Comparison of ENCODE assay signal across 8 mouse cellular contexts in genomic region chr4:141623666-141624065, GRCm38 (mm10). TPM values are rescaled to one million over a fixed set of nuclear protein-coding genes. Genes with fewer than 3 reads are reported as not detected.
DNase-seq lines count a peak whose midpoint lies in the region; ATAC-seq and TF ChIP-seq lines count a peak whose summit lies in the region.

TSS of gene Slc25a34 (minus strand) at chr4:141623821.

- peak within 1 kb of the TSS; percentile 37 for H3K27ac ChIP-seq in spleen, adult 2 months (ENCODE audit: insufficient read depth, low read length)
- H3K27ac ChIP-seq in intestine, embryonic 16.5 days (ENCODE audit: low read length) = peak within 1 kb of the TSS; percentile 69
- H3K27ac ChIP-seq in lung, embryonic 14.5 days (ENCODE audit: low read depth) = no peak within 1 kb of the TSS

- ATAC-seq in intestine, embryonic 16.5 days = peak; percentile 86
- ATAC-seq in lung, embryonic 14.5 days (ENCODE audit: insufficient read depth) = peak; percentile 45; the same call in 1 of the 2 replicates

- H3K9ac ChIP-seq in intestine, embryonic 16.5 days (ENCODE audit: low read depth, low read length) = peak within 1 kb of the TSS; percentile 63
- H3K9ac ChIP-seq in lung, embryonic 14.5 days = no peak within 1 kb of the TSS

- H3K4me2 ChIP-seq in intestine, embryonic 16.5 days (ENCODE audit: low read depth, low read length) = peak within 1 kb of the TSS; percentile 37
- no peak within 1 kb of the TSS for H3K4me2 ChIP-seq in lung, embryonic 14.5 days

- no peak for TF ChIP-seq CTCF in spleen, adult 2 months (IDR thresholded peaks at IDR 0.05; ENCODE audit: extremely low read depth, insufficient read depth, insufficient read length, insufficient replicate concordance)
- no peak for TF ChIP-seq CTCF in lung, embryonic 14.5 days (IDR thresholded peaks at IDR 0.05; ENCODE audit: low read depth)

- H3K27me3 ChIP-seq in spleen, adult 2 months (ENCODE audit: control insufficient read depth, insufficient read depth, low read length) = no peaks in the 10 kb centered on the region
- no peaks in the 10 kb centered on the region for H3K27me3 ChIP-seq in intestine, embryonic 16.5 days (replicated peaks; ENCODE audit: control insufficient read depth, insufficient read depth, low read length)
- no peaks in the 10 kb centered on the region for H3K27me3 ChIP-seq in lung, embryonic 14.5 days (ENCODE audit: insufficient read depth, low read length)

- no peak for TF ChIP-seq POLR2A in spleen, adult 2 months (IDR thresholded peaks at IDR 0.05; ENCODE audit: low read depth, low read length)

- peaks cover 5% of the 10 kb centered on the region; the same call in 1 of the 2 replicates for H3K4me1 ChIP-seq in spleen, adult 2 months (ENCODE audit: control insufficient read depth, insufficient read depth, insufficient read length)
- peaks cover 14% of the 10 kb centered on the region for H3K4me1 ChIP-seq in intestine, embryonic 16.5 days (ENCODE audit: control insufficient read depth, insufficient read depth, low read length)
- H3K4me1 ChIP-seq in lung, embryonic 14.5 days (ENCODE audit: insufficient read depth) = no peaks in the 10 kb centered on the region; the same call in 1 of the 2 replicates

- no peaks in the 10 kb centered on the region for H3K9me3 ChIP-seq in intestine, embryonic 16.5 days (ENCODE audit: control insufficient read depth, low read length)
- no peaks in the 10 kb centered on the region for H3K9me3 ChIP-seq in lung, embryonic 14.5 days (ENCODE audit: low read depth, low read length)

- peaks cover 14% of the 10 kb centered on the region for H3K36me3 ChIP-seq in spleen, adult 2 months (ENCODE audit: control insufficient read depth, insufficient read depth, low read length)
- peaks cover 18% of the 10 kb centered on the region for H3K36me3 ChIP-seq in intestine, embryonic 16.5 days (ENCODE audit: control insufficient read depth, insufficient read depth, low read length)
- peaks cover 34% of the 10 kb centered on the region for H3K36me3 ChIP-seq in lung, embryonic 14.5 days (ENCODE audit: insufficient read depth)

- WGBS in spleen, adult 2 months = 78% methylated on average over 1 of the region's 1 CpGs
- WGBS in intestine, embryonic 16.5 days = 43% methylated on average over 1 of the region's 1 CpGs
- WGBS in lung, embryonic 14.5 days = 77% methylated on average over 1 of the region's 1 CpGs

- no peak within 1 kb of the TSS for H3K4me3 ChIP-seq in spleen, adult 2 months (ENCODE audit: extremely low read depth, insufficient read depth, insufficient read length)
- peak within 1 kb of the TSS; percentile 38 for H3K4me3 ChIP-seq in intestine, embryonic 16.5 days (ENCODE audit: low read length)
- no peak within 1 kb of the TSS for H3K4me3 ChIP-seq in lung, embryonic 14.5 days (ENCODE audit: low read depth, low read length)

- no peak for DNase-seq in spleen, adult 2 months (ENCODE audit: low read depth in 1 of 2, low spot score in 2 of 2)
- DNase-seq in spleen, postnatal 14 days (ENCODE audit: low spot score in 2 of 2) = no peak
- DNase-seq in gastrocnemius, postnatal 10 days = peak; percentile 68
- no peak for DNase-seq in lung, embryonic 14.5 days
- no peak for DNase-seq in T-cell, adult 2 months (ENCODE audit: low spot score)
- no peak for DNase-seq in thymus, postnatal 36 days
- no peak for DNase-seq in layer of hippocampus, adult 18-20 months (ENCODE audit: low spot score in 2 of 2)

RNA-seq across cellular contexts. Expression of gene Slc25a34, which starts in this region (rescaled TPM):
- polyA plus RNA-seq in spleen, adult 2 months (2012; rRNA removed) = 0.34 and 0.43 TPM in 2 replicates
- 10 to 100 TPM; 10.5 to 12.8 TPM for total RNA-seq in gastrocnemius, postnatal 10 days (2021)
- 7.4 and 10.5 TPM in 2 replicates for polyA plus RNA-seq in intestine, embryonic 16.5 days (2015; fragmentation: Nextera tagmentation; extraction: Ambion mirVana)
- polyA plus RNA-seq in lung, embryonic 14.5 days (2014; fragmentation: Nextera tagmentation; extraction: Ambion mirVana) = not detected in 2 replicates
- 1 to 10 TPM; 4.1 to 4.2 TPM for total RNA-seq in layer of hippocampus, adult 18-20 months (2021)

Comparison
In these comparisons a context has a peak if more than half of its experiments do, and no peak if none do; other contexts are left out.
1. Peak in ATAC-seq in lung, embryonic 14.5 days; RNA of the gene not detected or under 1 TPM.